Mouse (Mus musculus) left cerebral cortex, adult 11 months (tissue): ENCODE results near the gene Nprl2.

Experiments
- DNase-seq: peaks from one replicate; pipeline ENCODE4 v3.0.0; 2022; ENCODE audit warnings: low spot score

Gene Nprl2

GRCm38 (mm10) chr9:107541474-107542351 is at the start of gene Nprl2, which contains the start of gene Cyb561d2:
Nprl2 (plus strand) TSS chr9:107542226.
Cyb561d2 (minus strand) TSS chr9:107542193.
- DNase-seq, result peak; percentile 86

GRCm38 (mm10) chr9:107493511-107493910 is 48.5 kb upstream of the Nprl2 start:
- DNase-seq, result no peak

- DNase-seq, result no peak
Observed at GRCm38 (mm10) chr9:107494238-107494637, 47.8 kb upstream of the Nprl2 start.

- DNase-seq, result no peak
Observed at GRCm38 (mm10) chr9:107496359-107496758, 45.7 kb upstream of the Nprl2 start.

GRCm38 (mm10) chr9:107500708-107501286 is 41.2 kb upstream of the Nprl2 start:
- DNase-seq, result no peak

GRCm38 (mm10) chr9:107502131-107502846 is 39.7 kb upstream of the Nprl2 start:
- DNase-seq, result no peak

GRCm38 (mm10) chr9:107504662-107505537 is 37.1 kb upstream of the Nprl2 start:
- DNase-seq, result no peak

GRCm38 (mm10) chr9:107508266-107508665 is 33.8 kb upstream of the Nprl2 start:
- DNase-seq, result peak; percentile 43

- no peak for DNase-seq
Observed at GRCm38 (mm10) chr9:107510384-107511100, 31.5 kb upstream of the Nprl2 start.

GRCm38 (mm10) chr9:107511436-107511835 is 30.6 kb upstream of the Nprl2 start:
- DNase-seq, result no peak

- DNase-seq, result no peak
Observed at GRCm38 (mm10) chr9:107512326-107512725, 29.7 kb upstream of the Nprl2 start.

GRCm38 (mm10) chr9:107514303-107514955 is 27.6 kb upstream of the Nprl2 start:
- peak; percentile 64 for DNase-seq

GRCm38 (mm10) chr9:107520331-107520730 is 21.7 kb upstream of the Nprl2 start:
- DNase-seq, result no peak

- DNase-seq, result no peak
Observed at GRCm38 (mm10) chr9:107521190-107521589, 20.8 kb upstream of the Nprl2 start.

- DNase-seq, result no peak
Observed at GRCm38 (mm10) chr9:107521711-107522399, 20.2 kb upstream of the Nprl2 start.

GRCm38 (mm10) chr9:107522400-107522711 is 19.7 kb upstream of the Nprl2 start:
- no peak for DNase-seq

- DNase-seq, result no peak
Observed at GRCm38 (mm10) chr9:107526198-107527026, 15.6 kb upstream of the Nprl2 start.

GRCm38 (mm10) chr9:107533791-107534407 is 8.1 kb upstream of the Nprl2 start, which contains the start of gene Tmem115:
Tmem115 (plus strand) TSS chr9:107533945.
- DNase-seq, result peak; percentile 94
